Mouse (Mus musculus): ENCODE data around the gene Kansl1. TPM values are rescaled to one million over a fixed set of nuclear protein-coding genes. Genes with fewer than 3 reads are reported as not detected.

The Kansl1 gene
- polyA plus RNA-seq, 1 experiment from 2014 or later, result 33.3 TPM

- Histone ChIP-seq H3K9me3 (no peaks in the 10 kb centered on the region), H3K4me1 (no peaks in the 10 kb centered on the region), H3K27me3 (no peaks in the 10 kb centered on the region), H3K27ac (no peak overlapping the region), H3K36me3 (peaks cover 63% of the 10 kb centered on the region), H3K9ac (no peak overlapping the region), H3K4me3 (no peak overlapping the region), H3K4me2 (replicated peaks) (no peak overlapping the region)
- 79% methylated on average over 3 of the region's 3 CpGs for WGBS
- no peak for ATAC-seq (ENCODE audit: insufficient number of reproducible peaks, insufficient read depth, low FRiP score, low TSS enrichment)
Measured at GRCm38 (mm10) chr11:104346931-104347330, 121.7 kb downstream of the Kansl1 start.

- Histone ChIP-seq H3K4me2 (replicated peaks) (no peak overlapping the region), H3K4me1 (no peaks in the 10 kb centered on the region), H3K27me3 (no peaks in the 10 kb centered on the region), H3K36me3 (peaks cover 67% of the 10 kb centered on the region), H3K9me3 (no peaks in the 10 kb centered on the region), H3K4me3 (no peak overlapping the region), H3K27ac (no peak overlapping the region), H3K9ac (no peak overlapping the region)
- 90% methylated on average over 13 of the region's 13 CpGs for WGBS
- no peak for ATAC-seq (ENCODE audit: insufficient number of reproducible peaks, insufficient read depth, low FRiP score, low TSS enrichment)
Measured at GRCm38 (mm10) chr11:104334946-104335345, 133.7 kb downstream of the Kansl1 start.

- no peaks in the 10 kb centered on the region for H3K27me3 ChIP-seq
- H3K4me1 ChIP-seq, result no peaks in the 10 kb centered on the region
- ATAC-seq (ENCODE audit: insufficient number of reproducible peaks, insufficient read depth, low FRiP score, low TSS enrichment), result no peak
- H3K4me2 ChIP-seq (replicated peaks), result no peak overlapping the region
- no peak overlapping the region for H3K27ac ChIP-seq
- H3K9me3 ChIP-seq, result no peaks in the 10 kb centered on the region
- no peak overlapping the region for H3K9ac ChIP-seq
- no peak overlapping the region for H3K4me3 ChIP-seq
- WGBS, result 77% methylated on average over 5 of the region's 5 CpGs
- H3K36me3 ChIP-seq, result peaks cover 61% of the 10 kb centered on the region
Measured at GRCm38 (mm10) chr11:104334115-104334514, 134.5 kb downstream of the Kansl1 start.

- peaks cover 44% of the 10 kb centered on the region for H3K36me3 ChIP-seq
- no peak overlapping the region for H3K4me3 ChIP-seq
- no peaks in the 10 kb centered on the region; the same call in 1 of the 2 replicates for H3K9me3 ChIP-seq
- 87% methylated on average over 5 of the region's 5 CpGs for WGBS
- H3K4me1 ChIP-seq, result no peaks in the 10 kb centered on the region
- H3K27ac ChIP-seq, result no peak overlapping the region
- no peak for ATAC-seq (ENCODE audit: insufficient number of reproducible peaks, insufficient read depth, low FRiP score, low TSS enrichment)
- no peak overlapping the region for H3K9ac ChIP-seq
- no peak overlapping the region for H3K4me2 ChIP-seq (replicated peaks)
- no peaks in the 10 kb centered on the region for H3K27me3 ChIP-seq
Measured at GRCm38 (mm10) chr11:104332105-104332504, 136.6 kb downstream of the Kansl1 start.

DNA sequence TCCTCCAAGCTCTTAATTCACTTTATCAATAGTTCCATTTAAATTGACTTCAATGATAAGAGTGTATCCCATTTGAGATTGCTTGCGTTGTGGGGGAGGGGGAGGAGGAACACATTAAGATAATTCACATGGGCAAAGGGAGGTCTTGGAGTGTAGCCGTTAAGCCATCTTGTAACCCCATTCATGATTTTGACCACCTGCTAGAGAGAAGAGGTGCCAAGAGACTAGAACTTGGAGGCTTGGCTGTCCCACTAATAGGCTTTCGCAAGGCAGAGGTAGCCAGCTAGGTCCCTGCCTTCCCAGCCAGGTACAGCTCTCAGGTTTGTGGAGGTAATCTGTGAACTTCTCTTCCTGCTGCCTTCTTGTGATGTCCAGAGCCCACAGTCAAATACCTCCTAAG lies 137.5 kb downstream of the Kansl1 start:
- no peak overlapping the region for H3K27ac ChIP-seq
- no peaks in the 10 kb centered on the region; the same call in 1 of the 2 replicates for H3K9me3 ChIP-seq
- WGBS, result 95% methylated on average over 3 of the region's 3 CpGs
- H3K36me3 ChIP-seq, result peaks cover 38% of the 10 kb centered on the region
- no peak for ATAC-seq (ENCODE audit: insufficient number of reproducible peaks, insufficient read depth, low FRiP score, low TSS enrichment)
- H3K9ac ChIP-seq, result no peak overlapping the region
- no peak overlapping the region for H3K4me3 ChIP-seq
- no peaks in the 10 kb centered on the region for H3K27me3 ChIP-seq
- no peaks in the 10 kb centered on the region for H3K4me1 ChIP-seq
- no peak overlapping the region for H3K4me2 ChIP-seq (replicated peaks)

GRCm38 (mm10) chr11:104330151-104330550 lies 138.5 kb downstream of the Kansl1 start:
- H3K27ac ChIP-seq, result no peak overlapping the region
- peaks cover 27% of the 10 kb centered on the region for H3K36me3 ChIP-seq
- H3K4me2 ChIP-seq (replicated peaks), result no peak overlapping the region
- no peak for ATAC-seq (ENCODE audit: insufficient number of reproducible peaks, insufficient read depth, low FRiP score, low TSS enrichment)
- H3K9me3 ChIP-seq, result no peaks in the 10 kb centered on the region; the same call in 1 of the 2 replicates
- H3K9ac ChIP-seq, result no peak overlapping the region
- WGBS, result 75% methylated on average over 4 of the region's 4 CpGs
- no peaks in the 10 kb centered on the region for H3K27me3 ChIP-seq
- H3K4me3 ChIP-seq, result no peak overlapping the region
- no peaks in the 10 kb centered on the region for H3K4me1 ChIP-seq

GRCm38 (mm10) chr11:104329185-104329926 lies 139.3 kb downstream of the Kansl1 start:
- Histone ChIP-seq H3K27ac (no peak overlapping the region), H3K27me3 (no peaks in the 10 kb centered on the region), H3K4me1 (no peaks in the 10 kb centered on the region), H3K4me3 (no peak overlapping the region), H3K9ac (no peak overlapping the region), H3K9me3 (no peaks in the 10 kb centered on the region; the same call in 1 of the 2 replicates), H3K36me3 (peaks cover 19% of the 10 kb centered on the region), H3K4me2 (replicated peaks) (no peak overlapping the region)
- WGBS, result 80% methylated on average over 11 of the region's 11 CpGs
- ATAC-seq (ENCODE audit: insufficient number of reproducible peaks, insufficient read depth, low FRiP score, low TSS enrichment), result 0 out of 2 replicates have a peak, but pooled peaks have one; percentile 41

- H3K4me3 ChIP-seq, result no peak overlapping the region
- H3K9ac ChIP-seq, result no peak overlapping the region
- WGBS, result 87% methylated on average over 6 of the region's 6 CpGs
Measured at GRCm38 (mm10) chr11:104327946-104328345, 140.7 kb downstream of the Kansl1 start.

DNA sequence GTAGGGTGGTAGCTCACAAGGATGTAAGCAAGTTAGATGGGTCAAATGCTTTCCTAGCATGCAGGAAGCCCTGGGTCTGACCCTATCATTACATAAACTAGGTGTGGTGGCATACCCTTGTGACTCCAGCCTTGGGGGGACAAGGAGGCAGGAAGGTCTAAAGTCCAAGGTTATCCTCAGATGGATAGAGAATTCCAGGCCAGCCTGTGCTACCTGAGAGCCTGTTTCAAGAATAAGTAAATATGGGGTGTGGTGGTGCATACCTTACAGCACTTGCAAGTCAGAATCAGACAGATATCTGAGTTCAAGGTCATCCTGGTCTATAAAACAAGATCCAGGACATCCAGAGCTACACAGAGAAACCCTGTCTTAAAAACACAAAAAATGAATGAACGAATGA lies 141.2 kb downstream of the Kansl1 start:
- no peak for ATAC-seq (ENCODE audit: insufficient number of reproducible peaks, insufficient read depth, low FRiP score, low TSS enrichment)
- 97% methylated on average over 1 of the region's 1 CpGs for WGBS
- H3K4me2 ChIP-seq (replicated peaks), result no peak overlapping the region
- peaks cover 5% of the 10 kb centered on the region; the same call in 1 of the 2 replicates for H3K36me3 ChIP-seq
- no peak overlapping the region for H3K4me3 ChIP-seq
- H3K27me3 ChIP-seq, result no peaks in the 10 kb centered on the region
- H3K9me3 ChIP-seq, result no peaks in the 10 kb centered on the region; the same call in 1 of the 2 replicates
- no peak overlapping the region for H3K27ac ChIP-seq
- H3K4me1 ChIP-seq, result no peaks in the 10 kb centered on the region
- no peak overlapping the region for H3K9ac ChIP-seq

More at GRCm38 (mm10) chr11:104327946-104328345, 140.7 kb downstream of the Kansl1 start:
- ATAC-seq (ENCODE audit: insufficient number of reproducible peaks, insufficient read depth, low FRiP score, low TSS enrichment), result no peak
- H3K4me2 ChIP-seq (replicated peaks), result no peak overlapping the region
- no peak overlapping the region for H3K27ac ChIP-seq
- no peaks in the 10 kb centered on the region; the same call in 1 of the 2 replicates for H3K9me3 ChIP-seq
- H3K36me3 ChIP-seq, result peaks cover 9% of the 10 kb centered on the region
- H3K4me1 ChIP-seq, result no peaks in the 10 kb centered on the region
- H3K27me3 ChIP-seq, result no peaks in the 10 kb centered on the region

GRCm38 (mm10) chr11:104322142-104322541 lies 146.5 kb downstream of the Kansl1 start:
- no peaks in the 10 kb centered on the region for H3K36me3 ChIP-seq
- no peak overlapping the region for H3K4me2 ChIP-seq (replicated peaks)
- H3K9me3 ChIP-seq, result no peaks in the 10 kb centered on the region
- ATAC-seq (ENCODE audit: insufficient number of reproducible peaks, insufficient read depth, low FRiP score, low TSS enrichment), result no peak
- H3K9ac ChIP-seq, result no peak overlapping the region
- peaks cover 16% of the 10 kb centered on the region; the same call in 1 of the 2 replicates for H3K4me1 ChIP-seq
- no peaks in the 10 kb centered on the region for H3K27me3 ChIP-seq
- H3K4me3 ChIP-seq, result no peak overlapping the region
- 21% methylated on average over 4 of the region's 4 CpGs for WGBS
- no peak overlapping the region for H3K27ac ChIP-seq

DNA sequence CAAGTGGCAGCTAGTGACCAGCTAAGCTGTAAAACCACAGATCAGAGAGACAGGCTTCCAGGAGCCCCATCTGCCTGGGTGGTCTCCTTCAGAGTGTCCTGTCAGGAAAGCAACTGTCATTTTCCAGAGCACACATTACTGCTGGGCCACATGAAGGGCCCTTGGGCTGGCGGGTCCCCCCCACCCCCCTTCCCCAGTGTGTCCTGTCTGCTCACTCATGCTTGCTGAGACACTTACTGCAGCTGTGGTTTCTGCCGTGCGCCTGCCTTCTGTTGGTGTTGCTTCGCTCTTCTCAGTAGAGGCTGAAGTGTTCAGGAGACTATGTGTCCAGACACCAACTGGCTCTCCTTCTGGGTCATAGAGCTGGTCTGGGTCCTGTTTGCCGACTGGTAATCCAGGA lies 148.2 kb downstream of the Kansl1 start:
- Histone ChIP-seq H3K9me3 (no peaks in the 10 kb centered on the region), H3K27me3 (no peaks in the 10 kb centered on the region), H3K9ac (no peak overlapping the region), H3K27ac (no peak overlapping the region; the same call in 1 of the 2 replicates), H3K4me2 (replicated peaks) (no peak overlapping the region), H3K36me3 (no peaks in the 10 kb centered on the region), H3K4me1 (peaks cover 16% of the 10 kb centered on the region; the same call in 1 of the 2 replicates), H3K4me3 (no peak overlapping the region)
- ATAC-seq (ENCODE audit: insufficient number of reproducible peaks, insufficient read depth, low FRiP score, low TSS enrichment), result no peak
- WGBS, result 65% methylated on average over 5 of the region's 5 CpGs

Data from embryonic facial prominence, embryonic 12.5 days (tissue).